Mouse (Mus musculus): ENCODE measurements around the gene Tedc1. TPM values are rescaled to one million over a fixed set of nuclear protein-coding genes. Genes with fewer than 3 reads are reported as not detected.

Tedc1 gene
- total RNA-seq, 1 experiment from 2014 or later: 8.8 TPM

DNA sequence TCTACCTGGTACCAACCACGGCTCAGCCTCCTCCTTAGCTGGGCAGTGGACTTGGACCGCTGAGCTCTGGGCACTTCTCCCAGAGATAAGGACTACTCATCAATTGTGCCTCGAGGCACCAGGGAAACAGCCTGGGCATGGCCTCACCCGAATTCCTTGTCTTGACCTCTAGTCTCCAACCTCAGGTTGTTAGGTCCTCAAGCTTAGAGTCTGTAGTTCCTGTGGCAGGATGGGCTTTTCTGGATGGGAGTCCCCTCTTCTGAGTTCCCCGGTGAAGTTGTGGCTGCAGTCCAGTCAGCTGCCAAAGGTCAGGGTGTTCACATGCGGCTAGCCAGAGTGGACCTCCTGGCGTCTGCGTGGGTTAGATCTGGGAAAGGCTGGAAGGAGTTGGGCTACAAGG lies 5.2 kb upstream of the Tedc1 start:
- ATAC-seq (replicated peaks; ENCODE audit: insufficient number of reproducible peaks, low FRiP score, low TSS enrichment, poor library complexity, severe bottlenecking): no peak

DNA sequence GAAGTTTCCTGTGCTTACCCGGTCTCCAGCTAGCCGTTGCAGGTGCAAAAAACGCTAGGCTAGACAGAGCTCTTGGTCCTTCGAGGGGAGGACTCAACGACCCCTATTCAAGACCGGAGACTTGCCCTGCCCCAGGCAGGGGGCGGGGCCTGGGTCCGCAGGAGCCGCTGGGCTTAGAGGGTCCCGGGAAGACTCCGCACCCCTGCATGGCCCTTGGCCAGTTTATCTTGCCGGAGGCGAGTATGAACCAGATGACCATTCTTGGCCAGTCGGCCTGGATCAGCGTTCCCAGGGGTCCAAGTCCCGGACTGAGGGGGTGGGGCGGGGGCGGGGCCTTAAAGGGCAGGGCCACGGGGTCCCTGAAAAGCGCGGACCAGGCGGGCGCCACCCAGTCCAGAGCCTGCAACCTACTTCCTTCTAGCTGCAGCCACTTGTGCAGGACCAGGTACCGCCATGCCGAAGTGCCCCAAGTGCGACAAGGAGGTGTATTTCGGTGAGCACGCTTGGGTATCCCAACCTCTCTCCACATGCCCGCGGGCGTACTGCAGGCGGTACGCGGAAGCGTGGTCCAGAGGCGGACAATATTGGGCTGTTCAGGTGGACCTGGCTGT lies 4.5 kb upstream of the Tedc1 start:
- no peak for ATAC-seq (replicated peaks; ENCODE audit: insufficient number of reproducible peaks, low FRiP score, low TSS enrichment, poor library complexity, severe bottlenecking)

DNA sequence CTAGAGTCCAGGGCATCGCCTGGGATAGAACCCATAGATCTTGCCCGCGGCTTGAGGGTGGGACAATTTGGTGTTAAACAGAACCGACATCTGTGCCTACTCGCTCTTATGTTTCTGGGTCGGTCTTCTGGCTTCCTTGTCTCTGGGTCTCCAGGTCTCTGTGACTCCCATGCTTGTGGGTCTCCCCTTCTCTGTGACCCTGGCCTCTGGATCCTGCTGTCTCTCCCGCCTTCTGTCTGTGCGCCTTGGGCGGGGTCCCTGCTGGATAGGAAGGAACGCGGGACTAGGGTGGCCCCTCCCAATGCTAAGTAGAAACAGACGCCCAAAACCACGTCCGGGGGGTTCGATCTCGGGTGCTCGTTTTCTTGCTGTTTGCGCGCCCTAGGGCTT lies 4.0 kb upstream of the Tedc1 start:
- ATAC-seq (replicated peaks; ENCODE audit: insufficient number of reproducible peaks, low FRiP score, low TSS enrichment, poor library complexity, severe bottlenecking): no peak

DNA sequence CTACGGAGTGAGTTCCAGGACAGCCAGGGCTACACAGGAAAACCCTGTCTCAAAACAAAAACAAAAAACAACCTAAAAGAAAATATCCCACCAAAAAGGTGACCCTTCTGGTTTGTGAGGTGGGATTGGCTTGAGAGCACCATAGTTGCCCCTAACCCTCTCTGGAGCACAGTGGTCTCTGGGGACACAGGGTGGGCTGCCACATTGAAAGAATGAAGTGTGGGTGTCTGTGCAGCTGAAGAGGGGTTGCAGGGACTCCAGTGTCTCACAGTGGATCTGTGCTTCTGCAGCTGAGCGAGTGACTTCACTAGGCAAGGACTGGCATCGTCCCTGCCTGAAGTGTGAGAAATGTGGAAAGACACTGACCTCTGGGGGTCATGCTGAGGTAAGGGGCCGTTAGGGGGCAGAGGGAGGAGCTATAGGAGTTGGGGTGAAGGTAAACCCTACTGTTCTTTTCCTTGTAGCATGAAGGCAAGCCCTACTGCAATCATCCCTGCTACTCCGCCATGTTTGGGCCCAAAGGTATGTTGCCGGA lies 3.2 kb upstream of the Tedc1 start:
- ATAC-seq (replicated peaks; ENCODE audit: insufficient number of reproducible peaks, low FRiP score, low TSS enrichment, poor library complexity, severe bottlenecking): no peak

DNA sequence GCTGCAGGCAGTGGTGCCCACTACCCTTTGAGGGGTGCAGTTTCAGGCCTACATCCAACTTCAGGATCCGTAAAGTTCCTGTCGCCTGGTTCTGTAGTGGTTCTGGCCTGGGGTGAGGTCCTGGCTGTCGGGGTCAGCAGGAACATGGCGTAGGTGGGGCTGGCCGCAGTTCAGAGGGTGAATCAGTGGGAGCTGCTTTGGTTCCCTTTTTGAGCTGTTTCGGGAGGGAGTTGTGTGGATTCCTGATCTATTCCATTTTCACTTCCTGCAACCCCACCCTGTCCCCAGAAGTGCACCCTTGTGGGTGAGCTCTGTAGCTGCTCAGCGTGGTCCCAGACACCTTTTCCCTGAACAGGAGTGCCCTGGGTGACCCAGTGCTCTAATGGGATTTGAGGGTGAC lies 2.2 kb upstream of the Tedc1 start:
- ATAC-seq (replicated peaks; ENCODE audit: insufficient number of reproducible peaks, low FRiP score, low TSS enrichment, poor library complexity, severe bottlenecking): no peak

DNA sequence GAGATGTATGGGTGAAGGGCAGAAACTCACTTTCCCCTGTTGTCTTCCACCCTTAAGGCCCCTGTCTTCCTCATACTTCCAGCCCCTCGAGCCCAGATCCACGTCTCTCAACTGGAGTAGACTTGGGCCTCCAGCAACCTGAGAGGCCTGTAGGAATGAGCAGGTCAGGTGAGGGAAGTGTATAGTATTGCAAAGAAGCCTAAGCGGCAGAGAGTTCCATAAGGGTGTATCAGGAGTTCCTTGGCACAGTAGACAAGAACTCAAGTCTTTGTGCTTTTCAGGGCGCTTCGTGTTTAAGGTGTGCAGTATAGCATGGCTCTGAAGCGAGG lies 1.5 kb upstream of the Tedc1 start:
- ATAC-seq (replicated peaks; ENCODE audit: insufficient number of reproducible peaks, low FRiP score, low TSS enrichment, poor library complexity, severe bottlenecking): no peak

DNA sequence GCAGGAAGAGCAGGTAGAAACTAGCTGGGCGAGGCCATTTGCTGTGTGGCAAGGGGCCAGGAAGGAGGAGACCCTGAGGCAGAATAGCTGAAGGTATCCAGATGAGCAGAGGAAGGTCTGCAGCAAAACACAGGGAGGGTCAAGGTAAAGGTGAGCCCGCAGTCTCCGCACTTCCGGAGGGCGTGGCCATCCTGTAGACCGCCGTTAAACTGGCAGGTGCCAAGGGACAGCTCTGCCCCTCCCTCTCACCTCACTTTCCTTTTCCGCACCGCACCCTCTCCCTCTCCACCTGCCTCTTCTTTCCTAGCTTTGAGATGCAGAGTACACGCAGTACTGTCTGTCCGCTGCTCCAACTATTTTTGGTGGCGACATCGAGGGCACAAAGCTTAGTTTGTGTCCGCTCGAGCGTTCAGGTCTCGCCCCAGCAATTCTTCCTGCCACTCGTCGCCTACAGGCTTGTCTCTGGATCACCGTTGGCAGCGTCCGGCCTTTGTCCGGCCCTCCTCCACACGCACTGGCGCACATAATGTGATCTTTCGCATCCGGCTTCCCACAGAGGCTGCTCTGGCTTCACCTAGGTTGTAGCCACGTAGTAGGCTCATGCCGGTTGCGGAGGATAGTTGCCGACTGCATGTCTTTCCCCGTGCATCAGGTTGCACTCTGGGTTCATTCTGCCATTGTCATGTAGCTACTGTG lies 997 bp upstream of the Tedc1 start:
- ATAC-seq (replicated peaks; ENCODE audit: insufficient number of reproducible peaks, low FRiP score, low TSS enrichment, poor library complexity, severe bottlenecking): 0 out of 2 replicates have a peak, but pooled peaks have one; percentile 2

DNA sequence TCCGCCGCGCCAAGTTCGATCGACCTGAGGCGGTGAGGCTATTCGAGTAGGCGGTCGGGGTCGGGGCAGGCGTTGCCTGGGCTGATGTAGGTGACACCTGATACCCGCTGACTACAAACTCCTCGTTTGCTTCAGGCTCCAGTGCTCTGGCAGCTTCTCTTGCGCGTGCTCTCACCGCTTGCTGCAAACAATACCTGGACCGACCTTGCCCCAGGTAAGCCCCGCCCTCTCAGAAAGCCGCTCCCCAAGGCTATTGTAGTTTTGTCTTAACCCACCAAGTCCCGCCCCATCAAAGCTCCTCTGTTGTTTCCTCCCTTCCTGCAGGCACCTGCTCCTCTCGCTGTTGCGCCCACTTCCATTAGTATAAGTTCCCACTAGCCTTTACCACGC lies 314 bp downstream of the Tedc1 start:
- ATAC-seq (replicated peaks; ENCODE audit: insufficient number of reproducible peaks, low FRiP score, low TSS enrichment, poor library complexity, severe bottlenecking): no peak

DNA sequence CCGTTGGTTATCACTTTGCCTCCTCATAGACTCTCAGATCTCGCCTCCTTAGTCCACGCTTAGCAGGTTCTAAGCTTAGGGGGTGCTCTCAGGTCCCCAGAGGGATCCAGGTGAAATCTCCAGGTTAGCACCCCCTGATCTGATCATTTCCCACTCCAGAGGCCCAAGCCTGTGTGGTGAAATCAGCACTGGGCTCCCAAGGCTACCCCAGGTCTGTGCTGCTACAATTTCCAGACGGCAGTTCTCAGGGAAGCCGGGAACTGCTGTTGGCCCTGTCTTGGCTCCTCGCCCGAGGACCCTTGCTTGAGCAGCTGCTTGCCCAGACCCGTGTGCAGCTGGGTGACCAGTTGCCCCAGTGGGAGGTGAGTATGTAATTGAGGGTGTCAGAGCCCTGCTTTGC lies 781 bp downstream of the Tedc1 start:
- no peak for ATAC-seq (replicated peaks; ENCODE audit: insufficient number of reproducible peaks, low FRiP score, low TSS enrichment, poor library complexity, severe bottlenecking)

DNA sequence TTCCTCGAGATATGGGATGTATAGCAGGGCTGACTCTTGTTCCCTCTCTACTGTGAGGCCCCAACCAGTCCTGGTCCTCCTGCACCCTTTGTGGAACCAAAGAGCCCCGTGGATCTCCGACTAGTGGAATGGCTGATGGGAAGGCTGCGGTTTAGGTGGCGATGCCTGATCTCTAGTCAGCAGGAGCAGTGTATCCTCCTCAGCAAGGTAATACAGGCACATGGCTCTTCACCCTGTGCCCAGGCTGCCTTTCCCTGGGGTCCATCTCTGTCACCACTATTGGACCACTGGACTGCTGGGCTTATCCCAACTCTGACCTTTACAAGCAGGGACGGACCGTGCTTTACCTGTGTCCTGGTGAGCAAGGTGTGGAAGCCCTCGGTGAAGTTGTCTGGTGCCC lies 1.3 kb downstream of the Tedc1 start:
- no peak for ATAC-seq (replicated peaks; ENCODE audit: insufficient number of reproducible peaks, low FRiP score, low TSS enrichment, poor library complexity, severe bottlenecking)

DNA sequence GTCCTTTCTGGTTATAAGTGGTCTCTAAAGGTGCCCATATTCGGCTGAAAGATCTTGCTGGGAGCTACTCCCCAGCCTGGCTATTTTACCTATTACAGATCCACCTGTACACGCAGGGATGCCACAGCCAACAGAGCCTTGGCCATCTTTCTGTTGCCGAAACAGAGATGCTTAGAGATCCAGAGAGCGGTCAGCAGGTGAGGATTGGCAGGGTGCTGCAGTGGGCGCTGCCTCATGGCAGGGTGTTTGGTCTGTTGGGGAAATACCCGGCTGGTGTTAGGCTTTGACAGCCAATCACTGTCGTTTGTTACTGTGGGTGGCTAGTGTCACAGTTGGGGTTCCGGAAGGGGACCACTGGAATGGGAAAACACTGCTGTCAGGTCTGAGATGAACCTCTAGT lies 1.8 kb downstream of the Tedc1 start:
- no peak for ATAC-seq (replicated peaks; ENCODE audit: insufficient number of reproducible peaks, low FRiP score, low TSS enrichment, poor library complexity, severe bottlenecking)

DNA sequence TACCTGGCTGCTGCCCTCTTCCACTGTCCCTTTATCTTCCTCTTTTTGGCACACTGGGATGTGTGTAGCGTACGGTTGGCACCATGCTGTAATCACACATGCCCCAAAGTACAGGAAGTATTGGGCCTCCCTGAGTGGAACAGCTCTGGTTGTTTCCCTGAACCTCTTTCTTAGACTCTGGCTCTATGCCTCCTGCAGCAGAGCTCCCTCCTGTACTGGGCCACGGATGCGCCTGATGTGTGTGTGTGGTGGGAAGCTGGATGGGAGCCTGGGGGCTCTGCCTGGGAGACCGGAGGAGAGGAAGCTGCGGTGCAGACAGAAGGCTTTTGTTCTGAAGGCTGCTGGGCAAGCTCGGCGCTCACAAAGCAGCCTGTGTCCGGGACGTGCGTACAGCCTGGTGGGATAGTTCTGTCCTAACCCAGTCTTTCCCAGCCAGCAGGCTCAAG lies 7.4 kb downstream of the Tedc1 start:
- no peak for ATAC-seq (replicated peaks; ENCODE audit: insufficient number of reproducible peaks, low FRiP score, low TSS enrichment, poor library complexity, severe bottlenecking)

DNA sequence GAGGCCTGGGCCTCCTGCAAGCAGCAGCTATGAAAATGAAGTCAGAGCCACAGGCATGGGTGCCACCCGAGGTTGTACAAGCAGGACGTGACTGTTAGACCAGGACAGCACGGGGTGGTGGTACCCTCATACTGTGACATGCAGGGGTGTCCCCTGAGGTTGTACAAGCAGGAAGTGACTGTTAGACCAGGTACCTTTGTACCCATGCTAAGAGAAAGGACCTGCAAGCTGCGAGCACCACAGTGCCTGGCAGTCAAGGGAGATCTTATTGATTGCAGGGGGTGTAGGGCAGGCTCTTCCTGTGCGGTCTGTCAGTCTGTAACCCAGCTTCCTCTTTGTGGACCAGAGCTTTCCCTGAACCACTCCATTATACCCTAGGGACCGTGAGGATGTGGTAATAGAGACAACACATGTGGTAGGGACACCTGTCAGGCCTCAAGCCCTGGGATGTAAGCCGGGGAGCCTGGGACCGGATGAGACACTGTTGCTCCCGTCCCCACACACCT lies 11.9 kb downstream of the Tedc1 start:
- peak; percentile 63 for ATAC-seq (replicated peaks; ENCODE audit: insufficient number of reproducible peaks, low FRiP score, low TSS enrichment, poor library complexity, severe bottlenecking)

DNA sequence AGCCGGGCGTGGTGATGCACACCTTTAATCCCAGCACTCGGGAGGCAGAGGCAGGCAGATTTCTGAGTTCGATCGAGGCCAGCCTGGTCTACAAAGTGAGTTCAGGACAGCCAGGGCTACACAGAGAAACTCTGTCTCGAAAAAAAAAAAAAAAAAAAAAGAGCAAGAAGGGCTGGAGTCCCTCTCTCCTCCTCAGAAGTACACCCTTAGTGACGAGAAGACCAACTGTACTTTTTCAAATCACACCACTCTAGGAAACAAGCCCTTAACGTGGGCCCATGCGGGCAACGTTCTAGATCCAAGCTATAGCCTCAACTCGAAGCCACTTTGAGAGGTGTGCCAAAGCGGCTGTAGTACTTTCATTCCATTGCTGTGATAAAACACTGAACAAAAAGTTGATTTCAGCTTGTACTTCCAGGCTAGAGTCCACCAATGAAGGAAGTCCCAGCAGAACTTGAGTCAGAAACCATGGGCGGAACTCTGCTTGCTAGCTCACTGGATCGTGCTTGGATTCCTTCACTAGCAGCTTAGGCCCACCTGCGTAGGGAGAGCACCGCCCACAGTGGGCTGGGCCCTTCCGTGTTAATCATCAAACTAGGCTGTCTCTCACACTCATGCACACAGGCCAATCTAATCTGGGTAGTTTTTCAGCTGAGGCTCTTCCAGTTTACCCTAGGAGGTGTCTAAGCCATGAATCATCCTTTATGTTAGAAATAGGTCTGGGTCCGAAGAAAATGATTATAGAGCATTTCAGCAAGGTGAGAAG lies 20.9 kb downstream of the Tedc1 start:
- ATAC-seq (replicated peaks; ENCODE audit: insufficient number of reproducible peaks, low FRiP score, low TSS enrichment, poor library complexity, severe bottlenecking): no peak

DNA sequence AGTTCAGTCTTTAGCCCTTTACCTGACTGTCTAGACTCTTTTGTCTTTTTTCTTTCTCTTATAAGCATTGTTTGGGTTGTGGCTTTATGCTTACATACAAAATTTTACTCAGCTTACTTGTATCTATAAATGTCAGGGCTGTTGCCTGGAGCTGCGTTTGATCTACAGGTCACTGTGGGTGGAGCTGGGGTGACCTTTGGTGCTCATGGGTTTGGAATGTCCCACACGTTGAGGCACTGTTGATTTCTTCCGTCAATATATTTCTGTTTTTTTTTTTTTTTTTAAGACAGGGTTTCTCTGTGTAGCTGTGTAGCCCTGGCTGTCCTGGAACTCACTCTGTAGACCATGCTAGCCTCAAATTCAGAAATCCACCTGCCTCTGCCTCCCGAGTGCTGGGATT lies 24.8 kb downstream of the Tedc1 start:
- no peak for ATAC-seq (replicated peaks; ENCODE audit: insufficient number of reproducible peaks, low FRiP score, low TSS enrichment, poor library complexity, severe bottlenecking)

DNA sequence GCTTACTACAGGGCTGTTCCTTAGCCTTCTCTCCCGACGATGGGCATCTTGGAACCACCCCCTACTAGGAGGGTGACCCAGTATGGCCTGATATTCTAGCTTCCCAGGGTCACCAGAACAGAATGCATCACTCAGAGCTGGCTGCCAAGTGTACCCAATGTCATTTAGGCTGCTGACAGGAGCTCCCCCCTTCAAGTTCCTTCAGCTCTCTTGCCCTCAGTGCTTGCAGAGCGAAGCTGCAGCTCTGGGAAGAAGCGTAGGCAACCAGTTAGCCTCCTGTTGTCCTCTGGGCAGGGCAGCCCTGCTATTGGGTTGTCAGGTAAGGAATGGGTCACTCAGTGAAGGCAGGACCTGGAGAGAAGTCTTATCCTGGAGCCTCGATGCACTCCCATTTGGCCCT lies 28.7 kb downstream of the Tedc1 start:
- ATAC-seq (replicated peaks; ENCODE audit: insufficient number of reproducible peaks, low FRiP score, low TSS enrichment, poor library complexity, severe bottlenecking): no peak

DNA sequence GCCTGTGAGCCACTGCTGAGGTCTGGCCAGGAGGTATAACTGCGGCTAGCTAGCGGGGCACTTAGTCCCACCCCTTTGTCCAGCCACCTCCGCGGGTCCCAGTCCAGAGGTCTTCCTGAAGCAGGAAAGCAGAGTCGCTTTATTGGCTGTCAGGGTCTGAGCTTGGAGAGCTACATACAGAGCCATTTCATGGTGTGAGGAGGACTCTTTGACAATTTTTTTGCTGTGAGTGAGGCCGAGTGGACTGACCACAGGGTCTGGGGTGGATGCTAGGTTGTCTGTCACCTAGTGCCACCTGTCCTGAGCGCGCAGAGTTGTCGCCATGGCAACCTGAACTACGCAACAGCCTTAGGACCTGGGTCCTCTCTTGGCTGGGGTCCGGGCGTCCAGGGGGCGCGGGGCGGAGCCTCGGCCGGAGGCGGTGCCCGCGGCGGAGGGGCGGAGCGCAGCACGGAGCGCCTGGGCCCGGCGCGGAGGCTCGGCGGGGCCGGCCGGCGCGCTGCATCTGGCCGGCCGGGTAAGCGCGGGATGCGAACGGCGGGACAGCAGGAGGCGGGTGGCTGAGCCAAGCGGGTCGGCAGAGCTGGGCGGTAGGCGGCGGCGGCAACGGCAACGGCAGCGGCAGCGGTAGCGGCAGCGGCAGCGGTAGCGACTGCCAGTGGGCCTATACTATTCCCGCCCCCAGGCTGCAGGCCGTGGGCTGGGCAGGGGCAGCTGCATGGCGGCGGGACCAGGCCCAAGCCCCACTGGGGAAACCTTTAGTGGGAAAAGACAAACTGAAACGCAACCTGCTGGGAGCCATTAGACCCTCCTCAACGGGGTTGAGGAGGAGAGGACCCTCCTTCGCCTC lies 29.4 kb downstream of the Tedc1 start, which contains the start of gene Tmem121:
TSS of gene Tmem121 (plus strand) at position 489 of the 850 bp plus-strand sequence.
- no peak for ATAC-seq (replicated peaks; ENCODE audit: insufficient number of reproducible peaks, low FRiP score, low TSS enrichment, poor library complexity, severe bottlenecking)

DNA sequence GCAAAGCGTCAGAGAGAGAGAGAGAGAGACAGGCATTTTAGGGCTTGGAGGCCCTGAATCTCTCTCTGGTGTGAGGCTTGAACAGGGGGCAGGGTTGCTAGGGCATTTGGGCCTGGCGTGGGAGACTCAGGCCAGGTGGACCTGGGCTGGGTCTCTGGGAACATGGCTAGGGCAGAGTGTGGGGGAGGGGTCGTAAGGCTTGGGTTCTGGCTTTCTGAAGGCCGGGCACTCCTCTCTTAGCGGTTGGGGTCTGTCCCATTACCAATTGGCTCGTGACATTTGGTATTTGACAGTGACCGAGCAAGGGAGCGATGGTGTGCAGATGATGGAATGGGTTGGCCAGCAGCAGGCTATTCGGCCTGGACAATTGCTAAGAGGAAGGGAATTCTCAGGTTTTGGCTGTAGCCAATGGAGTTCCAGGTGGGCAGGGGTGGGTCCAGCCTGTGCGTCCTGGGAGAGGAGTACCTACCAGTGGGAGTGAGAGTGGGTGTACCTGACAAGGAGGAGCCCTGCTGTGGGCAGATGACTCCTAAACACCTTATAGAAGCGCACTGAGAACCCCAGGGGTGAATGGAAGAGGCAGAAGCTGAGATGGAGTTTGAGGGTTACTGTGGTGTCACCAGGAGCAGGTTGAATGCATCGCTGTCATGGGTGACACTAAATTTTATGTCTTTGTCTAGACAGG lies 30.2 kb downstream of the Tedc1 start:
- ATAC-seq (replicated peaks; ENCODE audit: insufficient number of reproducible peaks, low FRiP score, low TSS enrichment, poor library complexity, severe bottlenecking): no peak
